Mouse (Mus musculus) forebrain, embryonic 10.5 days (tissue): ENCODE data around the gene Nacad. TPM values are rescaled to one million over a fixed set of nuclear protein-coding genes. Genes with fewer than 3 reads are reported as not detected.

Experiments used
- DNase-seq: peaks from one replicate; pipeline ENCODE4 v3.0.0-alpha.2; 2017; ENCODE audit warnings: low spot score; ENCODE audit errors: extremely low spot score
- H3K27ac ChIP-seq: fragments of 300-500 bp; sonication (generic); 2 replicates; pipeline ENCODE4 v1.5.1; 2016; ENCODE audit warnings: mild to moderate bottlenecking
- H3K27me3 ChIP-seq: fragments of 300-500 bp; sonication (generic); 2 replicates; pipeline ENCODE4 v1.6.1; 2016; ENCODE audit warnings: mild to moderate bottlenecking; ENCODE audit not compliant: poor library complexity, severe bottlenecking
- H3K36me3 ChIP-seq: fragments of 300-500 bp; sonication (generic); replicated peaks from 2 replicates; pipeline ENCODE4 v1.6.1; 2016; ENCODE audit warnings: mild to moderate bottlenecking, moderate library complexity
- H3K4me1 ChIP-seq: fragments of 300-500 bp; sonication (generic); 2 replicates; pipeline ENCODE4 v1.6.1; 2016
- H3K4me3 ChIP-seq: fragments of 300-500 bp; sonication (generic); 2 replicates; pipeline ENCODE4 v1.5.1; 2016; ENCODE audit warnings: mild to moderate bottlenecking, moderate library complexity
- H3K9me3 ChIP-seq: fragments of 300-500 bp; sonication (generic); 2 replicates; pipeline ENCODE4 v1.6.1; 2016; ENCODE audit warnings: mild to moderate bottlenecking, moderate library complexity
- WGBS: fragments of 180-500 bp; shearing (Covaris S2); methylation state at CpG from one replicate; pipeline ENCODE4 v1.1.7; 2016; 5-methylcytosine and 5-hydroxymethylcytosine counted together
- polyA plus RNA-seq: library from polyadenylated mRNA; unstranded; fragments of >200 nt; fragmentation: Nextera tagmentation; extraction: Ambion mirVana; gene quantifications from 2 replicates; pipeline ENCODE4 v1.2.1, GENCODE M21; 2016

Nacad gene
- polyA plus RNA-seq, 1 experiment from 2014 or later: 7.1 TPM

DNA sequence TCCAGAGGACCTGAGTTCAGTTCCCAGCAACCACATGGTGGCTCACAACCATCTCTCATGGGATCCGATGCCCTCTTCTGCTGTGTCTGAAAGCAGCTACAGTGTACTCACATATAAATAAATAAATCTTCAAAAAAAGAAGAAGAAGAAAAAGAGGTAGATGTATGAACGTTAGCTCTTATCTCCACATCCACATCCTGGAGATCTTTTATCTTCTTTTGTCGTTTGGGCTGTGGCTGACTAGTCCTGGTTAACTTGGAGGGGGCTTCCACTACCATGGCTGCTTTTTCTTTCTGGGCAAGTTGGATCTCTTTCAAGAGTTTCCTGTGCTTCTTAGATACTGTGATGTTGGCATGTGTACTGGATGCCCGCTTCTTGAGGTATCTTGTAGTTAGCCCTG lies 42.7 kb downstream of the Nacad start:
- WGBS: 89% methylated on average over 4 of the region's 4 CpGs
- no peaks in the 10 kb centered on the region for H3K4me1 ChIP-seq
- no peak for DNase-seq
- no peak overlapping the region for H3K27ac ChIP-seq
- H3K4me3 ChIP-seq: no peak overlapping the region
- H3K27me3 ChIP-seq: no peaks in the 10 kb centered on the region
- no peaks in the 10 kb centered on the region for H3K9me3 ChIP-seq
- H3K36me3 ChIP-seq: peaks cover 55% of the 10 kb centered on the region

DNA sequence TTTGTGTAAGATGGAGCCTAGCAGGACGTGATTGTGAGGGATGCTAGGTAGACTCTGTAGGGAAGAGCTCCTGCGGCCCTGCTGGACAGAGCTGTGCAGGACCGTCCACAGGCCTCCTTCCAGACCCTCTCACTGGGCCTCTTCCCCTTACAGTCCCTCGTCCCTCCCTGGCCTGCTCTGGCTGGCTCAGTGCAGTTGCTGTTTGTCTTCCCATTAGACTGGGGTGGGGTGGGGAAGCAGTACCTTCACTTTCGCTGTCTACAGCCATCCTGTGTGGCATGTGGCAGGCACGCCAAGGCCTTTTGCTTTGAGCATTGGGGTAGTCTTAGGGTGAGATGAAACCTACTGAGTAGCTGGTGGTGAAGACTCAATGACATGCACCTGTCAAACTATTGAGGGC lies 43.5 kb downstream of the Nacad start:
- no peak for DNase-seq
- WGBS: 90% methylated on average over 6 of the region's 6 CpGs
- H3K36me3 ChIP-seq: peaks cover 56% of the 10 kb centered on the region
- H3K27me3 ChIP-seq: no peaks in the 10 kb centered on the region
- H3K9me3 ChIP-seq: no peaks in the 10 kb centered on the region
- H3K4me3 ChIP-seq: no peak overlapping the region
- no peaks in the 10 kb centered on the region for H3K4me1 ChIP-seq
- H3K27ac ChIP-seq: no peak overlapping the region

DNA sequence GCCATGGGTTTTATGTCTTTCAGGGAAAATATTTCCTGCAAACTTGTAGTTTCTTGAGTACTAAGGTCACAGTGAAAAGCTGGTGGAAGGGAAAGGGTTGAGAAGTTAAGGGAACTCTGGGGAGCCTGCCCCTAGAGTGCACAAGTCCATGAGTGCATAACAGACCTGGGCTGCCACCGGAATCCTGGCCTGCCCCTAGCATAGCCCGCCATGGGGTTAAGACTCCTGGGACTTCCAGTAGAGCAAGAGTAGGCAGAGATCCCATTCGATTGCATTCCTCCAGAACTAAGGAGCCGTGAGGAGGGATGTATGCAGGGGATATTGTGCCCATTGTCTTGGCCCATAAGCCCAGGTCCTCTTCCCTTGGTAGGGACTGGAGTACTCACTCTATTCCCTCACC lies 44.4 kb downstream of the Nacad start:
- peaks cover 60% of the 10 kb centered on the region for H3K36me3 ChIP-seq
- no peak overlapping the region for H3K4me3 ChIP-seq
- no peak for DNase-seq
- WGBS: 95% methylated on average over 4 of the region's 4 CpGs
- H3K27me3 ChIP-seq: no peaks in the 10 kb centered on the region; the same call in 1 of the 2 replicates
- H3K9me3 ChIP-seq: no peaks in the 10 kb centered on the region
- no peak overlapping the region for H3K27ac ChIP-seq
- H3K4me1 ChIP-seq: no peaks in the 10 kb centered on the region

DNA sequence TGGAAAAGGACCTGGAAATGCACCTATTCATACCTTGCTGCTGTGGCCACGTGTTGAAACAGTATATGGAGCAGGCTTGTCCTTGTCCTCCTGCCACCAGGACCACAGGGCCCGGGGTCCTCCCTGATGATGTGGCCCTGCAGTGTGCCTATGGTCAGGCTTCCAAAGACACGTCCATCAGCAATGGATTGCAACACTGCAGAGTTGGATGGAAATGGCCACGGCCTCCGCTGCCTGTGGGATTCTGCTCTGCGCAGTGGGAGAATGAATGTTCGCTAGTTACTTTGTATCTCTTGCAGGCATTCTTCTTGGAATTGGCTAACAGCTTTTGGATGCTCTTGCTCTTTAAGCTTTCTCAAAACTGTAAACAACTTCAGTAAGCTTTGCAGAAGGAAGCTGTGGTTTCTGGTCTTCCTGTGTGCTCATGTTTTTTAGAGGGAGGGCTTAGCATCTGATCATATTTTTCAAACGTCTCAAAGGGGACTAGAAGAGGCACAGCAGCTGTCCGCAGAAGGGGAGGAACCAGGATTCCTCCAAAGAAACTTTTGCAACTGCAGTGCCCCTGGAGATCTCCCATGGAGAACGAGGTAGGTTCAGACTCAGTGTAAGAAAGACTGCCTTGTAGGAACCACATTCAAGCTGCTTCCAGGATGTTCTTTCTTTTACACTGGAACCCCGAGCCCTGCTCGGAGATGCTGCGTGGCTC lies 45.0 kb downstream of the Nacad start:
- H3K36me3 ChIP-seq: peaks cover 67% of the 10 kb centered on the region
- no peaks in the 10 kb centered on the region for H3K9me3 ChIP-seq
- peaks cover under 1% of the 10 kb centered on the region; the same call in 1 of the 2 replicates for H3K4me1 ChIP-seq
- WGBS: 89% methylated on average over 13 of the region's 13 CpGs
- H3K27ac ChIP-seq: no peak overlapping the region
- no peak for DNase-seq
- no peak overlapping the region for H3K4me3 ChIP-seq
- no peaks in the 10 kb centered on the region; the same call in 1 of the 2 replicates for H3K27me3 ChIP-seq

- Histone ChIP-seq H3K9me3 (no peaks in the 10 kb centered on the region), H3K27me3 (no peaks in the 10 kb centered on the region; the same call in 1 of the 2 replicates), H3K36me3 (peaks cover 68% of the 10 kb centered on the region), H3K4me1 (peaks cover 9% of the 10 kb centered on the region), H3K27ac (no peak overlapping the region), H3K4me3 (no peak overlapping the region)
- no peak for DNase-seq
- WGBS: 92% methylated on average over 2 of the region's 2 CpGs
Observed at GRCm38 (mm10) chr11:6559996-6560395, 45.9 kb downstream of the Nacad start.

DNA sequence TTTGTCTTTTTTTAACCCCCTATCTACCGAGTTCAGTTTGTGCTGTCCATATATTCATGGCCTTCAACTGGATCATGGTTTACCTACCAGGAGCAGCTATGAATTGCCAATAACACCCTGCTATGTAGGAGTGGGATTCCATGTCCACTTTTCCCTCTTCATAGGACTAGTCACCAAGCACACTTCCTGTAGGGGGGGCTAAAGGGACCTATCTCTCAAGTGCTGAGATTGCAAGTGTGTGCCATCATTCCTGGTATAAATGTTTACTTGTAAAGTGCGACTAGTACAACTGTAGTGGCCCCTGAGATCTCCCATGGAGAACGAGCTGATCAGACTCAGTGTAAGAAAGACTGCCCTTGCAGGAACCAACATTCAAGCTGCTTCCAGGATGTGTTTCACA lies 47.6 kb downstream of the Nacad start:
- 89% methylated on average over 3 of the region's 3 CpGs for WGBS
- no peaks in the 10 kb centered on the region; the same call in 1 of the 2 replicates for H3K27me3 ChIP-seq
- no peak for DNase-seq
- no peaks in the 10 kb centered on the region for H3K9me3 ChIP-seq
- H3K4me1 ChIP-seq: peaks cover 20% of the 10 kb centered on the region
- no peak overlapping the region for H3K4me3 ChIP-seq
- peaks cover 65% of the 10 kb centered on the region for H3K36me3 ChIP-seq
- no peak overlapping the region for H3K27ac ChIP-seq

GRCm38 (mm10) chr11:6550201-6550600 lies 55.7 kb downstream of the Nacad start:
- WGBS: 89% methylated on average over 3 of the region's 3 CpGs
- no peak for DNase-seq
- Histone ChIP-seq H3K27me3 (no peaks in the 10 kb centered on the region), H3K9me3 (no peaks in the 10 kb centered on the region), H3K36me3 (peaks cover 56% of the 10 kb centered on the region), H3K4me1 (peaks cover 32% of the 10 kb centered on the region), H3K27ac (no peak overlapping the region), H3K4me3 (no peak overlapping the region)

GRCm38 (mm10) chr11:6549770-6550169 lies 56.1 kb downstream of the Nacad start:
- H3K4me3 ChIP-seq: no peak overlapping the region
- H3K27ac ChIP-seq: no peak overlapping the region
- peaks cover 28% of the 10 kb centered on the region for H3K4me1 ChIP-seq
- DNase-seq: no peak
- H3K36me3 ChIP-seq: peaks cover 56% of the 10 kb centered on the region
- H3K9me3 ChIP-seq: no peaks in the 10 kb centered on the region
- no peaks in the 10 kb centered on the region for H3K27me3 ChIP-seq
- WGBS: 96% methylated on average over 2 of the region's 2 CpGs

Other genes starting within 250 kb of the Nacad start
- 13.6 and 15.9 TPM in 2 replicates for gene Zmiz2, start 217.0 kb downstream of the Nacad start, polyA plus RNA-seq
- 6,009 and 6,074 TPM in 2 replicates for gene Ppia, start 190.6 kb downstream of the Nacad start, polyA plus RNA-seq
- gene H2afv, start 161.6 kb downstream of the Nacad start, polyA plus RNA-seq: 844 and 848 TPM in 2 replicates
- gene Purb, start 130.1 kb downstream of the Nacad start, polyA plus RNA-seq: 16.9 and 18.7 TPM in 2 replicates
- 0.97 and 1.0 TPM in 2 replicates for gene Myo1g, start 85.1 kb downstream of the Nacad start, polyA plus RNA-seq
- gene Ccm2, start 59.2 kb downstream of the Nacad start, polyA plus RNA-seq: 99.5 and 107 TPM in 2 replicates
- gene Tbrg4, start 20.0 kb upstream of the Nacad start, polyA plus RNA-seq: 71.2 and 80.0 TPM in 2 replicates
- not detected in 2 replicates for gene Wap, start 32.6 kb upstream of the Nacad start, polyA plus RNA-seq
- gene Ramp3, start 52.5 kb upstream of the Nacad start, polyA plus RNA-seq: 5.4 and 5.6 TPM in 2 replicates
- gene Gm11983, start 231.6 kb upstream of the Nacad start, polyA plus RNA-seq: not detected in 2 replicates